Mouse (Mus musculus): ENCODE measurements around the gene Tyk2. TPM values are rescaled to one million over a fixed set of nuclear protein-coding genes. Genes with fewer than 3 reads are reported as not detected.

The Tyk2 gene
- polyA plus RNA-seq, 1 experiment, result 17.2 TPM

DNA sequence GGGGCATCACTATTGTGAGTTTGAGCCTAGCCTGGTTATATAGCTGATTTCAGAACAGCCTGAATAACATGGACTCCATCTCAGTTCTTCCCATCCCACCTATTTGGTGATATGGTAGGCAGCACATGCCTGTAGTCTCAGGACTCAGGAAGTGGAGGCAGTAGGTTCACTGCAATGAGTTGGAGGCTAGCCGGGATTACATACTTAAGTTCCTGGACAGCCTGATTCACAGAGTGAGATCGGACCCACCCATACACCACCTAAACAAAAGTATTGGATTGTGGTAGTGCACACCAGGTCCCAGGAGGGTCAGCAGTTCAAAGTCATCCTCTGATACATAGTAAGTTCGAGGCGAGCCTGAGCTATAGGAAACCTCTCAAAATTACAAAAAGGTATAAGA, 58.4 kb downstream of the Tyk2 start:
- TF ChIP-seq POLR2A (IDR thresholded peaks at IDR 0.05; ENCODE audit: borderline replicate concordance, insufficient read depth, low read length) (no peak), CTCF (IDR thresholded peaks at IDR 0.05; ENCODE audit: borderline replicate concordance, insufficient read depth, low read depth, low read length) (no peak)
- peak overlapping the region; percentile 81 for H3K4me3 ChIP-seq (replicated peaks; ENCODE audit: insufficient read depth, low read depth, low read length)
- WGBS, result 15% methylated on average over 4 of the region's 4 CpGs
- no peaks in the 10 kb centered on the region; the same call in 1 of the 2 replicates for H3K4me1 ChIP-seq (ENCODE audit: control insufficient read depth, insufficient read depth, low read length)
- no peak for DNase-seq
- H3K27me3 ChIP-seq (ENCODE audit: control insufficient read depth, insufficient read depth, low read length), result no peaks in the 10 kb centered on the region
- no peak overlapping the region for H3K27ac ChIP-seq (ENCODE audit: insufficient read depth, low read length)

DNA sequence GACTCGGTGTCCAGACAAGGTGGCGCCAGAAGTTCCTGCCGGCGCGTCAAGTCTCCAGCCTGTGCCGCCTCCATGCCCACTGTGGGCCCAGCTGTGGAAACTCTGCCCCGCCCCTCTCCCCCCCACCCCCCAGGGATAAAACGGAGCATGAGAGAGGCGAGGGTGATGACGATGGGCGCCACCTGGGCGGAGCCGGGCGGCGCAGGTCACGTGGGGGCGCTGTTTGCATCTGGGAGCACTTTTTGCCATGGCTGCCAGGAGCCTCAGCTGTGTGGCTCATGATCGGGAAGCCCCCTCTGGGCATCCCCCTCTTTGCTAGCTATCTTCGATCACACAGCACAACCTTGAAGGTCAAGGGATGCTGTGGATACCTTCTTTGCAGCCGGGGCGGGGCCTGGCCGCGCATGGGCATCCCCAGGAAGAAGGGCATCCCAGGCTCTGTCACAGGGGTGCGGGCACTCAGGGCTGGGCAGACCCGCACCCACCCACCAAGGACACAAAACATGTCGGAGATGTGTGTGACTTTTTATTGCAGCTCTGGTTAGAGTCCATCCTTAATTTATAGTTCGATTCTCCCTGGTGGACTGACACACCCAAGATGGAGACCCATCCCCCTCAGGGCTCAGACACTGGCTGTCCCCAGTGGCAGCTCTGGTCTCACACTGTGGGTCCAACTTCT, 63.9 kb downstream of the Tyk2 start, which contains the start of gene Zglp1:
Gene Zglp1 (minus strand): TSS at position 88 of the 679 bp plus-strand sequence.
- no peak within 1 kb of the TSS for H3K4me3 ChIP-seq (replicated peaks; ENCODE audit: insufficient read depth, low read depth, low read length)
- 86% methylated on average over 27 of the region's 27 CpGs for WGBS
- H3K4me1 ChIP-seq (ENCODE audit: control insufficient read depth, insufficient read depth, low read length), result no peaks in the 10 kb centered on the region
- H3K27me3 ChIP-seq (ENCODE audit: control insufficient read depth, insufficient read depth, low read length), result no peaks in the 10 kb centered on the region
- H3K27ac ChIP-seq (ENCODE audit: insufficient read depth, low read length), result no peak within 1 kb of the TSS
- DNase-seq, result no peak
- TF ChIP-seq POLR2A (IDR thresholded peaks at IDR 0.05; ENCODE audit: borderline replicate concordance, insufficient read depth, low read length), result no peak

DNA sequence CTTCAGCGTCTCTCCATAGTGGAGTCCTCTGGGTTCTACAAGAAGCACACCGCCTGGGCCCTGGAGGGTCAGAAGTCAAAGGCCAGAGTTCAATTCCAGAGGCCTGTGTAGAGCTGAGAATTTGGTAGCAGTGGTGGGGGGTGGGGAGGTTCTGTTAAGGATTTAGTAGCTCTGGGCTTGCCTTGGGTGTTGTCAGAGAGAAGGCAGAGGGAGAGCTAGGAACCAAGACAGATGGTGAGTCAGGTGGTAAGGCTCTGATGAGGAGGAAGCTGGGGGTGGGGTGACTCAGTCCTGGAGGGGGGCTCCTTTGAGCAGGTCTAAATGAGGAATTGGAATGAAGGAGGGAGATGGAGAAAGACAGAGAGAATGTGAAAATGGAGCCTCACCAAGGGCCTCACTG, 68.1 kb downstream of the Tyk2 start:
- Histone ChIP-seq H3K4me1 (ENCODE audit: control insufficient read depth, insufficient read depth, low read length) (no peaks in the 10 kb centered on the region), H3K27ac (ENCODE audit: insufficient read depth, low read length) (no peak overlapping the region), H3K27me3 (ENCODE audit: control insufficient read depth, insufficient read depth, low read length) (no peaks in the 10 kb centered on the region), H3K4me3 (replicated peaks; ENCODE audit: insufficient read depth, low read depth, low read length) (no peak overlapping the region)
- TF ChIP-seq CTCF (IDR thresholded peaks at IDR 0.05; ENCODE audit: borderline replicate concordance, insufficient read depth, low read depth, low read length), result no peak
- DNase-seq, result no peak
- WGBS, result 97% methylated on average over 2 of the region's 2 CpGs

Other genes with a start within 250 kb of the Tyk2 start
- gene Ppan, start 243.1 kb downstream of the Tyk2 start, polyA plus RNA-seq (2012; rRNA removed), result 45.3 and 50.2 TPM in 2 replicates
- 129 and 130 TPM in 2 replicates for gene Eif3g, start 232.6 kb downstream of the Tyk2 start, polyA plus RNA-seq (2012; rRNA removed)
- gene Dnmt1, start 171.4 kb downstream of the Tyk2 start, polyA plus RNA-seq (2012; rRNA removed), result 45.0 and 45.3 TPM in 2 replicates
- 1.8 and 1.9 TPM in 2 replicates for gene S1pr2, start 154.5 kb downstream of the Tyk2 start, polyA plus RNA-seq (2012; rRNA removed)
- 135 and 139 TPM in 2 replicates for gene Mrpl4, start 128.5 kb downstream of the Tyk2 start, polyA plus RNA-seq (2012; rRNA removed)
- 1.4 and 1.6 TPM in 2 replicates for gene Icam1, start 115.3 kb downstream of the Tyk2 start, polyA plus RNA-seq (2012; rRNA removed)
- 0.32 and 0.65 TPM in 2 replicates for gene Icam4, start 101.9 kb downstream of the Tyk2 start, polyA plus RNA-seq (2012; rRNA removed)
- 1.6 and 2.5 TPM in 2 replicates for gene Icam5, start 99.2 kb downstream of the Tyk2 start, polyA plus RNA-seq (2012; rRNA removed)
- 1.0 TPM in 1 of 2 replicates, not detected in the other for gene Zglp1, start 64.2 kb downstream of the Tyk2 start, polyA plus RNA-seq (2012; rRNA removed)
- 1.8 and 2.2 TPM in 2 replicates for gene Gm49373, start 58.1 kb downstream of the Tyk2 start, polyA plus RNA-seq (2012; rRNA removed)
- 78.0 and 83.9 TPM in 2 replicates for gene Fdx1l, start 57.6 kb downstream of the Tyk2 start, polyA plus RNA-seq (2012; rRNA removed)
- gene Gm38431, start 39.2 kb downstream of the Tyk2 start, polyA plus RNA-seq (2012; rRNA removed), result 2.6 and 4.1 TPM in 2 replicates
- 29.9 and 31.4 TPM in 2 replicates for gene Raver1, start 39.2 kb downstream of the Tyk2 start, polyA plus RNA-seq (2012; rRNA removed)
- 189 and 202 TPM in 2 replicates for gene Cdc37, start 18.7 kb upstream of the Tyk2 start, polyA plus RNA-seq (2012; rRNA removed)
- 51.2 and 57.4 TPM in 2 replicates for gene Pde4a, start 34.5 kb upstream of the Tyk2 start, polyA plus RNA-seq (2012; rRNA removed)
- 60.5 and 63.1 TPM in 2 replicates for gene Keap1, start 108.1 kb upstream of the Tyk2 start, polyA plus RNA-seq (2012; rRNA removed)
- 40.8 and 44.6 TPM in 2 replicates for gene S1pr5, start 117.2 kb upstream of the Tyk2 start, polyA plus RNA-seq (2012; rRNA removed)
- gene Atg4d, start 134.1 kb upstream of the Tyk2 start, polyA plus RNA-seq (2012; rRNA removed), result 70.9 and 72.4 TPM in 2 replicates
- gene Kri1, start 156.7 kb upstream of the Tyk2 start, polyA plus RNA-seq (2012; rRNA removed), result 46.8 and 48.2 TPM in 2 replicates
- 76.6 and 88.6 TPM in 2 replicates for gene Cdkn2d, start 160.2 kb upstream of the Tyk2 start, polyA plus RNA-seq (2012; rRNA removed)
- gene Ap1m2, start 181.1 kb upstream of the Tyk2 start, polyA plus RNA-seq (2012; rRNA removed), result 1.6 and 1.8 TPM in 2 replicates
- 67.7 and 70.3 TPM in 2 replicates for gene Slc44a2, start 189.5 kb upstream of the Tyk2 start, polyA plus RNA-seq (2012; rRNA removed)
- gene Ilf3, start 236.6 kb upstream of the Tyk2 start, polyA plus RNA-seq (2012; rRNA removed), result 81.0 and 81.1 TPM in 2 replicates